Mouse (Mus musculus) lung, postnatal 0 days (tissue): Measurements from ENCODE around the gene Plxna1. TPM values are rescaled to one million over a fixed set of nuclear protein-coding genes. Genes with fewer than 3 reads are reported as not detected.
A peak's percentile ranks its signal among the peaks of the same experiment; 100 is the strongest.

Experiments used
- ATAC-seq: fragments of 200-750 bp; cut with Nextera tagmentation; 2 replicates; pipeline ENCODE4 v1.8.0; 2017; ENCODE audit warnings: moderate library complexity
- DNase-seq: peaks from one replicate; pipeline ENCODE4 v3.0.0-alpha.2; 2016; ENCODE audit warnings: low spot score
- H3K27ac ChIP-seq: fragments of 300-500 bp; sonication (generic); 2 replicates; pipeline ENCODE4 v1.5.1; 2014; ENCODE audit warnings: antibody characterized with exemption, mild to moderate bottlenecking, low read length, mixed read lengths
- H3K27me3 ChIP-seq: fragments of 300-500 bp; sonication (generic); replicated peaks from 2 replicates; pipeline ENCODE4 v1.6.1; 2014; ENCODE audit warnings: low read length, mixed read lengths; ENCODE audit not compliant: insufficient read depth
- H3K36me3 ChIP-seq: fragments of 300-500 bp; sonication (generic); 2 replicates; pipeline ENCODE4 v1.6.1; 2014; ENCODE audit warnings: low read length, mixed read lengths; ENCODE audit not compliant: insufficient read depth
- H3K4me1 ChIP-seq: fragments of 300-500 bp; sonication (generic); 2 replicates; pipeline ENCODE4 v1.6.1; 2014; ENCODE audit warnings: antibody characterized with exemption, low read depth, low read length, mixed read lengths; ENCODE audit not compliant: insufficient read depth
- H3K4me2 ChIP-seq: fragments of 300-500 bp; sonication (generic); replicated peaks from 2 replicates; pipeline ENCODE4 v1.6.1; 2014; ENCODE audit warnings: low read depth, mild to moderate bottlenecking, low read length, moderate library complexity, mixed read lengths
- H3K4me3 ChIP-seq: fragments of 300-500 bp; sonication (generic); 2 replicates; pipeline ENCODE4 v1.5.1; 2014; ENCODE audit warnings: low read depth, low read length
- H3K9ac ChIP-seq: fragments of 300-500 bp; sonication (generic); replicated peaks from 2 replicates; pipeline ENCODE4 v1.6.1; 2014; ENCODE audit warnings: low read depth, mild to moderate bottlenecking
- H3K9me3 ChIP-seq: fragments of 300-500 bp; sonication (generic); 2 replicates; pipeline ENCODE4 v1.6.1; 2016; ENCODE audit warnings: low read length, mixed read lengths
- CTCF ChIP-seq: IDR thresholded peaks from 2 replicates; pipeline ENCODE4 v1.5.1; 2016; ENCODE audit warnings: antibody characterized with exemption, mild to moderate bottlenecking
- EP300 ChIP-seq: IDR thresholded peaks from 2 replicates; pipeline ENCODE4 v1.6.1; 2016; ENCODE audit warnings: antibody characterized with exemption, mild to moderate bottlenecking, control low read depth
- WGBS: fragments of 180-500 bp; shearing (Covaris S2); extraction: QIAGEN DNeasy Blood & Tissue Kit; methylation state at CpG from one replicate; pipeline ENCODE4 v1.1.7; 2014; 5-methylcytosine and 5-hydroxymethylcytosine counted together
- polyA plus RNA-seq: library from polyadenylated mRNA; unstranded; fragments of >200 nt; fragmentation: Nextera tagmentation; extraction: Ambion mirVana; gene quantifications from 2 replicates; pipeline ENCODE4 v1.2.1, GENCODE M21; 2015

The Plxna1 gene
- polyA plus RNA-seq, 1 experiment from 2014 or later: 13.6 TPM

DNA sequence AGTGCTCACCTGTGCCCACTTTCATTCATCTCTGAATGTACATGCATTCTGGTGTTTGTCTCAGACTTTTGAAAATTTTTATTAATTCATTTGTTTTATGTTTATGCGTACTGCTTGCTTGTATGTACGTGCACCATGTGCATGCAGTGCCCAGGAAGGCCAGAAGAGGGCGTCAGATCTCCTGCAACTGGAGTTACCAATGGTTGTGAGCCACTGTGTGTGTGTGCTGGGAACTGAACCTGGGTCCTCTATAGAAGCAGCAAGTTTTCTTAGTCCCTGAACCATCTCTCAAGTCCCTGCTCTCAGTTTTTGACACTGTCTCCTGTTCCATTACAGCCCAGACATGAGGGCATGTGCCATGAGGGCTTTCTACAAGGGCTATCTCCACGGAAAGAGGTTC lies 79.3 kb downstream of the Plxna1 start:
- H3K36me3 ChIP-seq: no peaks in the 10 kb centered on the region
- H3K27ac ChIP-seq: no peak overlapping the region
- no peak overlapping the region for H3K9ac ChIP-seq
- no peak for DNase-seq
- WGBS: 90% methylated on average over 4 of the region's 4 CpGs
- no peaks in the 10 kb centered on the region for H3K9me3 ChIP-seq
- no peak overlapping the region for H3K4me3 ChIP-seq
- H3K4me2 ChIP-seq: no peak overlapping the region
- no peaks in the 10 kb centered on the region for H3K27me3 ChIP-seq
- ATAC-seq: no peak
- TF ChIP-seq CTCF (0 out of 2 replicates have a peak, but pooled peaks have one; percentile 4), EP300 (no peak)
- no peaks in the 10 kb centered on the region for H3K4me1 ChIP-seq

DNA sequence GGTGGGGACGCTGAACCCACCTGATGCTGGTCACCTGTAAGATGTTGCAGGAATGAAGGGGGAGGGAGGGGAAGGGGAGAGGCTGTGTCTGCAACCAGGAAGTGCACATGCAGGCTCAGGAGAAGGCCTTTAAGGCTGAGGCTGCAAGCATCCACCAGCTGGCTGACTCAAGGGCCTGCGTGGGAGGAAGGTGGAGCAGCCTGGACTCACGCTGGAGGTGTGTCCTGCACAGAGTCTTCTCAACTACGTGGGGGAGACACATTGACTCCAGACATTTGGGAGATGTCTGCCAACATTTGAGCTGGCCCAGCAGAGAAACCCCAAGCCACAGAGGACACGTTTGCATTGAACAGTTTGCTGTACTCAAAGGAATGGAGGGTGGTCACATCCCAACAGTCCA lies 79.8 kb downstream of the Plxna1 start:
- 42% methylated on average over 5 of the region's 5 CpGs for WGBS
- no peak overlapping the region for H3K4me2 ChIP-seq
- H3K27ac ChIP-seq: no peak overlapping the region
- H3K4me3 ChIP-seq: no peak overlapping the region
- H3K9me3 ChIP-seq: no peaks in the 10 kb centered on the region
- TF ChIP-seq EP300: no peak
- TF ChIP-seq CTCF: no peak
- no peak overlapping the region for H3K9ac ChIP-seq
- ATAC-seq: peak; percentile 25; the same call in 1 of the 2 replicates
- no peaks in the 10 kb centered on the region for H3K36me3 ChIP-seq
- no peaks in the 10 kb centered on the region for H3K4me1 ChIP-seq
- H3K27me3 ChIP-seq: no peaks in the 10 kb centered on the region
- peak; percentile 21 for DNase-seq

DNA sequence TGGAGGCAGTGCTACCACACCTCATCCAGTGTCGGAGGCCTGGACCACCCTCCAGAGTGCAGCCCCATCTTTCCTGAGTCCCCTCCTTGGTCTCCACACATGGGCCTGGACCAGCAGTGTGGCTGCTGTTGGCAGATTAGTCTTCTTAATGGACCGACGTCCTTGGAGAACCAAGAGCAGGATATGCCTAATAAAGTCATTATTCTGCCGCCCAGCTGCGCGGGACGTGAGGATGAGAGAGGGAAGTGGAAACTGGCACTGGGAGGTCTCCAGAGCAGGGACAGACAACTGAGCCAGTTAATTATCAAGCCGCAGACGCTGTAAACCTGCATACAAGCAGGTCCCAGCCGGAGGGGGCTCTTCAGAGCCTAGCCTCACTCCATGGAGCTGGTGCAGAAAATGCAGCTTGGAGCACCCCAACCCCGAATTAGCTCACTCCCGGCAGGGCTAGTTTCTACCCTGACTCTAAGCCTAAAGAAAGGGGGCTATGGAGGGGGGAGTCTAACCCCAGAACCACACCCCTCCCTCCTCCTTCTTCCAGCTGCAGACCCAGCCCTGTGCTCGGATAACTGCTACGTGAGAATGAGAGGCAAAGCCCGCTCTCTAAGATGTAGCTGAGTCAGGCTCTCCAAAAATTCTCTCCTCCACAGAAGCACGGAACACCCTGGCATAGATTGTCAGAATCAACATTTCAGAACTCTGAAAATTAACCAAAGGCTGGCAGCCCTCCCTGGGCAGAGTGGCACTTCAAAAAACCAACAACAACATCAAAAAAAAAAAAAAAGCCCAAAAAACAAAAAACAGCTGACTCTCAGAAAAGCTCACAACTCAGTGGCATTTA lies 80.7 kb downstream of the Plxna1 start:
- DNase-seq: no peak
- 16% methylated on average over 16 of the region's 16 CpGs for WGBS
- TF ChIP-seq EP300: no peak
- no peak for TF ChIP-seq CTCF
- ATAC-seq: no peak
- Histone ChIP-seq H3K9me3 (no peaks in the 10 kb centered on the region), H3K27me3 (no peaks in the 10 kb centered on the region), H3K4me1 (no peaks in the 10 kb centered on the region), H3K36me3 (no peaks in the 10 kb centered on the region), H3K4me2 (no peak overlapping the region), H3K27ac (no peak overlapping the region), H3K4me3 (no peak overlapping the region), H3K9ac (no peak overlapping the region)

DNA sequence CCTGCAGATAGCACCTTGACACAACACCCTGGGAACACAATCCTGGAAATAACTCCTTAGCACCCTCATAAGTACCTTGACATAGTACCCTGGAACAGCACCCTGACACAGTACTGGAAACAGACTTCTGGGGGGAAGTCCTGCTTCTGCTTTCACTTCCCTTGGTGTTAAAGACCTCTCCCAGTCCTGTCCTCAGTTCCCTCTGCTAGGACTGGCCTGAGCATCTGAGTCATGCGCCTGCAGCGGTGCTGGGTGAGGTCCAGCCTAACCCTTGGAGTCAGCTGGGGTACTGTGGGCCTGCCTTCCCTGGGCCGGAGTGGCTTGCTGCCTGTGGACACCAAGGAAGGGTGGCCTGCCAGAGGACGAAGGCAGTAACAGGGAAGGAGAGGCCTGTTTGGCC lies 81.9 kb downstream of the Plxna1 start:
- ATAC-seq (peak; percentile 64), DNase-seq (peak; percentile 50)
- Histone ChIP-seq H3K4me3 (no peak overlapping the region), H3K36me3 (no peaks in the 10 kb centered on the region), H3K27me3 (no peaks in the 10 kb centered on the region), H3K9me3 (no peaks in the 10 kb centered on the region), H3K9ac (no peak overlapping the region), H3K27ac (no peak overlapping the region), H3K4me1 (no peaks in the 10 kb centered on the region), H3K4me2 (no peak overlapping the region)
- no peak for TF ChIP-seq CTCF
- no peak for TF ChIP-seq EP300
- 70% methylated on average over 4 of the region's 4 CpGs for WGBS

DNA sequence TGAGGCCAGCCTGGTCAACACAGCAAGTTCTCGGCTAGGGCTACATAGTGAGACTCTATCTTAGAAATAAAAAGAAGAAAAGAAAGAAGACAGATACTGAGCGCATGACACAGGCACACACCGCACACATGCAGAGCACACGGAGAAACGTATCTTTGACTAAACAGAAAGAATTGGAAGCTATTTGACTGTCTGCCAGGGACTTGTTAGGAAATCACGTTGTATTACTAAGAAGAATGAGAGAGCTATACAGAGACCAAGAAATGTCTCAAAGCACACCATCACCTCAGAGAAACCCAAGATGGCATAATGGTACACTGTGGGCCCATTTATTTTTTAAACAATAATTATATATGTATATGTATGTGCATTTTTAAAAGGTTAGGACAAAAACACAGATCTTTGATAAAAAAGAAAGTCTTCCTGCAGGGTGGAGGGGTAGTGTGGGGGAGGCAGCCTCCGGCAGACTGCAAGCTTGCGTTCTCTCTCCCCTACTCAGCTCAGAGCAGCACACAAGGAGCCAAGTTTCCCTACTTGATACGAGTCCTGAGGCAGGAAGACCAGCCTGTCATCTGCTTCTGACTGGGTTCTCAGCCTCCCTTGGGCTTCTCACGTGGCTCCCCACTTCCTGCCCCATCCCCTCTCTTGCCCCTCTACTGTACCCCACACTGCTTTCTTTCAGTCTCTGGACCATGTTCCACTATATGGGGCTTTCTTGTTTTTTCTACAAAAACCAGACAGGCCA lies 90.5 kb downstream of the Plxna1 start:
- TF ChIP-seq EP300 (no peak), CTCF (no peak)
- H3K9me3 ChIP-seq: no peaks in the 10 kb centered on the region
- no peak overlapping the region for H3K4me2 ChIP-seq
- 60% methylated on average over 10 of the region's 10 CpGs for WGBS
- no peaks in the 10 kb centered on the region for H3K4me1 ChIP-seq
- H3K27ac ChIP-seq: no peak overlapping the region
- H3K4me3 ChIP-seq: no peak overlapping the region
- H3K27me3 ChIP-seq: no peaks in the 10 kb centered on the region
- H3K9ac ChIP-seq: no peak overlapping the region
- H3K36me3 ChIP-seq: no peaks in the 10 kb centered on the region
- ATAC-seq (no peak), DNase-seq (peak; percentile 23)

DNA sequence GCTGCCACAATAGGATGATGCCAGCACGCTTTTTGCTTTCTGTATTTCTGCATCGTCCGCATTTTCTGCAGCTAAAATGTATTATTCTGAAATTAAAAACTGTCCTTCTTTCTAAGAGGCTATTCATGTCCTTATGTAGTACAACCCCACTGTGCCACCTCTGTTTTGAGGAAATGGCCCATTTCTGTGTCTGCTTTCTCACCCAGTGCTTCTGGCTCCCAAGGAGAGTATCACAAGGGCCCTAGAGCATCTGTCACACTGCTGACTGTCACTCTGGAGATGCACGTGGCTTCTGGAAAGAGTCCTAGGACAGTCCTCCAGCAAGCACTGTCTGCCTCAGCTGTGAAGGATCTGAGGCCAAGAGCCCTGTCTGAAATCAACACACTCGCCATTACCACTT lies 95.2 kb downstream of the Plxna1 start:
- no peak for TF ChIP-seq CTCF
- TF ChIP-seq EP300: no peak
- no peak overlapping the region for H3K9ac ChIP-seq
- H3K36me3 ChIP-seq: no peaks in the 10 kb centered on the region
- no peak for DNase-seq
- H3K4me3 ChIP-seq: no peak overlapping the region
- no peak overlapping the region for H3K27ac ChIP-seq
- H3K4me2 ChIP-seq: no peak overlapping the region
- H3K4me1 ChIP-seq: no peaks in the 10 kb centered on the region
- 70% methylated on average over 5 of the region's 5 CpGs for WGBS
- H3K27me3 ChIP-seq: no peaks in the 10 kb centered on the region
- no peak for ATAC-seq
- no peaks in the 10 kb centered on the region for H3K9me3 ChIP-seq

Other genes starting within 250 kb of the Plxna1 start
- 24.6 and 25.0 TPM in 2 replicates for gene Chchd6, start 233.0 kb upstream of the Plxna1 start, polyA plus RNA-seq